In genomic region chr15:96768301-96768993, GRCm38 (mm10) we compare ENCODE assay signal across 7 mouse cellular contexts.
DNase-seq lines count a peak whose midpoint lies in the region; ATAC-seq and TF ChIP-seq lines count a peak whose summit lies in the region.

No protein-coding gene starts in this region.

- TF ChIP-seq EP300 in lung, postnatal 0 days (IDR thresholded peaks at IDR 0.05): no peak
- TF ChIP-seq EP300 in heart, postnatal 0 days (IDR thresholded peaks at IDR 0.05; ENCODE audit: low read depth): no peak

- H3K27ac ChIP-seq in lung, postnatal 0 days (ENCODE audit: low read length): no peak overlapping the region
- H3K27ac ChIP-seq in heart, postnatal 0 days (ENCODE audit: low read depth): peak overlapping the region; percentile 52; the same call in 1 of the 2 replicates
- peak overlapping the region; percentile 29; the same call in 1 of the 2 replicates for H3K27ac ChIP-seq in small intestine, adult 2 months (ENCODE audit: insufficient read depth, low read depth, low read length)

- no peak overlapping the region for H3K9ac ChIP-seq in lung, postnatal 0 days (replicated peaks; ENCODE audit: low read depth)
- H3K9ac ChIP-seq in heart, postnatal 0 days (replicated peaks; ENCODE audit: low read depth, low read length): no peak overlapping the region; the same call in 1 of the 2 replicates

- ATAC-seq in lung, postnatal 0 days: peak; percentile 28; the same call in 1 of the 2 replicates
- peak; percentile 96 for ATAC-seq in common myeloid progenitor, adult 5-6 weeks (replicated peaks; ENCODE audit: low read depth, poor library complexity, severe bottlenecking)
- ATAC-seq in heart, postnatal 0 days (ENCODE audit: insufficient read depth, low read depth): peak; percentile 43

- H3K4me1 ChIP-seq in lung, postnatal 0 days (ENCODE audit: insufficient read depth, low read depth, low read length): peaks cover 5% of the 10 kb centered on the region
- H3K4me1 ChIP-seq in heart, postnatal 0 days (ENCODE audit: control insufficient read depth, insufficient read depth): peaks cover 26% of the 10 kb centered on the region
- H3K4me1 ChIP-seq in small intestine, adult 2 months (ENCODE audit: control insufficient read depth, insufficient read depth, insufficient read length, low read length): peaks cover 8% of the 10 kb centered on the region

- no peaks in the 10 kb centered on the region for H3K36me3 ChIP-seq in lung, postnatal 0 days (ENCODE audit: insufficient read depth, low read length)
- no peaks in the 10 kb centered on the region for H3K36me3 ChIP-seq in heart, postnatal 0 days (replicated peaks; ENCODE audit: control insufficient read depth, insufficient read depth, low read length)
- H3K36me3 ChIP-seq in small intestine, adult 2 months (ENCODE audit: control insufficient read depth, insufficient read depth, low read length): no peaks in the 10 kb centered on the region

- TF ChIP-seq POLR2A in small intestine, adult 2 months (IDR thresholded peaks at IDR 0.05; ENCODE audit: low read depth, low read length): no peak

- H3K9me3 ChIP-seq in lung, postnatal 0 days (ENCODE audit: low read length): no peaks in the 10 kb centered on the region
- no peaks in the 10 kb centered on the region for H3K9me3 ChIP-seq in heart, postnatal 0 days (replicated peaks; ENCODE audit: control insufficient read depth, low read length)

- H3K4me3 ChIP-seq in lung, postnatal 0 days (ENCODE audit: low read depth, low read length): no peak overlapping the region
- H3K4me3 ChIP-seq in heart, postnatal 0 days (ENCODE audit: low read depth, low read length): no peak overlapping the region
- no peak overlapping the region for H3K4me3 ChIP-seq in small intestine, adult 2 months (ENCODE audit: low read depth, low read length)

- no peak for DNase-seq in lung, postnatal 0 days (ENCODE audit: low spot score)
- no peak for DNase-seq in lung, postnatal 10 days
- no peak for DNase-seq in heart, postnatal 0 days (ENCODE audit: low spot score)
- DNase-seq in embryo, embryonic 10 days (ENCODE audit: low spot score): no peak
- no peak for DNase-seq in frontal cortex, postnatal 14 days (ENCODE audit: low spot score in 2 of 2)

- 62% methylated on average over 19 of the region's 19 CpGs for WGBS in lung, postnatal 0 days
- WGBS in heart, postnatal 0 days: 61% methylated on average over 19 of the region's 19 CpGs
- WGBS in small intestine, adult 2 months: 39% methylated on average over 19 of the region's 19 CpGs

- no peak overlapping the region for H3K4me2 ChIP-seq in lung, postnatal 0 days (replicated peaks; ENCODE audit: low read depth, low read length)
- no peak overlapping the region for H3K4me2 ChIP-seq in heart, postnatal 0 days (ENCODE audit: low read depth, low read length)

- no peaks in the 10 kb centered on the region for H3K27me3 ChIP-seq in lung, postnatal 0 days (replicated peaks; ENCODE audit: insufficient read depth, low read length)
- H3K27me3 ChIP-seq in heart, postnatal 0 days (ENCODE audit: control insufficient read depth, insufficient read depth, low read length): no peaks in the 10 kb centered on the region
- no peaks in the 10 kb centered on the region for H3K27me3 ChIP-seq in small intestine, adult 2 months (ENCODE audit: control insufficient read depth, insufficient read depth, low read length)

- no peak for TF ChIP-seq CTCF in lung, postnatal 0 days (IDR thresholded peaks at IDR 0.05)
- no peak for TF ChIP-seq CTCF in heart, postnatal 0 days (IDR thresholded peaks at IDR 0.05; ENCODE audit: low read depth)
- no peak for TF ChIP-seq CTCF in small intestine, adult 2 months (IDR thresholded peaks at IDR 0.05; ENCODE audit: extremely low read depth, insufficient read length, insufficient replicate concordance, low read depth, low read length)

Comparison
In these comparisons a context has a peak if more than half of its experiments do, and no peak if none do; other contexts are left out.
1. ATAC-seq: peak in every context shown above with its lines; median percentile 96 in common myeloid progenitor, adult 5-6 weeks; 43 in heart, postnatal 0 days; 28 in lung, postnatal 0 days.